Mouse (Mus musculus): ENCODE results near the gene Kif26a.

DNA sequence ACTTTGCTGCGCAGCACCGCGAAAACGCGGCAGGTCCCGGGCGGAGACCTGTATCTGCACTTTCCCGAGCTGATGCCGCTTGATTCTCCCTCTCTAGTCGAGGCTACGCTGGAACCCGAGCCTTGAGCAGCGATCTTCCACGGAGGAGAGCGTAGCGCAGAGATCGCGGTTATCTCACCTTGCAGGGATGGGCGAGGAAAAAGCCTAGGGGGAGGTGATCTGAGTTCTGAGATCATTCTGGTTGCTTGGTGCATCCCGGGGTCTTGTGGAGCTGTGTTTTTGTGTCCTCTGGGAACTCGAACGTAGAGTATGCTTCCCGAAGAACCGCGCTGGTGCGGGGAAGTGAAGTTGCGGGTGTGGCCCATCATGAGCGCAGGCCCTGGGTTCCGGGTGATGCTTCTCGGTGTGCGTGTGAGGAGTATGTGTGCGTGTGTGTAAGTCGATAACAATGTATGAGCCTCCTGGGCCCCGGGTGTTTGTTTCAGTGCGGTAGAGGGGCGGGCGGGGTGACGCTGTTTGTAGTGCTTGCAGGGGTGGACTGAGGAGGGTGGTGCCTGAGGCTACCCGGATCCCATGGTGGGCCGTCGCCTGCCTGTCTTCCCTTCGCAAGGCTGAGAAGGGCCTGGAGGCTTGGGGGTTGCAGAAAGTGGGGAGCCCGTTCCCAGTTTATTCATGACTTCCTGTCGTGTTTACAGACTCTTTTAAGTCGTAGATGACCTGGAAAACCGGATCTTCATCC is 1.5 kb upstream of the Kif26a start:
- no peak for TF ChIP-seq CTCF (IDR thresholded peaks at IDR 0.05; ENCODE audit: insufficient read depth, low read depth, low read length)
- no peak for TF ChIP-seq POLR2A (IDR thresholded peaks at IDR 0.05; ENCODE audit: insufficient read depth, low read depth, low read length)

All from olfactory bulb, adult 2 months (tissue).